In the genomic region with DNA sequence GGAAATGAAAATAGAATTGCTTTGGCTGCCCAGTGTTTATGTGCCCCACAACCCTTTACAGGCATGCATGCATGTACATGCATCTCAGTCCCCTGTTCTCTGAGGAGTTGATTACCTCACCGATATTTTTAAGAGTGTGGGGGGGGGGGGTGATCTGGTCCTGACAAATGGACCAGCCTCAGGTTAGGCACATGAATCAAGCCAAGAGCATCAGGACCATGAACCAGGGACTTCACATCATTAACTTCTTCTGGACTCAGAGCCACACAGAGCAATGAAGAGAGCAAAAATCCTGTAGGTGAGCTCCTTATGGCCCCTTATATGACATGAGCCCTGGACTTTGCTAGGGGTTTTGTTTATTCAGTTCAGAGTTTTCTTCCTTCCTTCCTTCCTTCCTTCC, we compare ENCODE assay signal across 25 mouse cellular contexts. TPM values are rescaled to one million over a fixed set of nuclear protein-coding genes. Genes with fewer than 3 reads are reported as not detected.
DNase-seq lines count a peak whose midpoint lies in the region; ATAC-seq and TF ChIP-seq lines count a peak whose summit lies in the region.
"Had no signal": no experiment of that assay in that cellular context is flagged by ENCODE, and none has a peak within 500 bp of the region (broad histone marks: within the 10 kb centered on the region; RNA-seq: fewer than 3 reads in every experiment).

No protein-coding gene starts in this region.

- H3K4me1 ChIP-seq in neural tube, embryonic 14.5 days (ENCODE audit: control insufficient read depth, insufficient read depth, low read length), result peaks cover 22% of the 10 kb centered on the region
- peaks cover 33% of the 10 kb centered on the region for H3K4me1 ChIP-seq in neural tube, embryonic 15.5 days
- peaks cover 9% of the 10 kb centered on the region; the same call in 1 of the 2 replicates for H3K4me1 ChIP-seq in small intestine, adult 2 months (ENCODE audit: control insufficient read depth, insufficient read depth, insufficient read length, low read length)
- peaks cover 28% of the 10 kb centered on the region for H3K4me1 ChIP-seq in kidney, embryonic 15.5 days

- no peak overlapping the region for H3K27ac ChIP-seq in neural tube, embryonic 14.5 days (ENCODE audit: low read depth, low read length)
- no peak overlapping the region for H3K27ac ChIP-seq in neural tube, embryonic 15.5 days (replicated peaks)
- peak overlapping the region; percentile 28; the same call in 1 of the 2 replicates for H3K27ac ChIP-seq in small intestine, adult 2 months (ENCODE audit: insufficient read depth, low read depth, low read length)
- H3K27ac ChIP-seq in kidney, embryonic 15.5 days, result no peak overlapping the region
- H3K27ac ChIP-seq: embryonic facial prominence, embryonic 12.5 days; forebrain, embryonic 13.5 days; forebrain, embryonic 15.5 days had no signal

- H3K9ac ChIP-seq in neural tube, embryonic 14.5 days (replicated peaks; ENCODE audit: low read depth, low read length), result no peak overlapping the region
- H3K9ac ChIP-seq in neural tube, embryonic 15.5 days (replicated peaks), result no peak overlapping the region
- no peak overlapping the region for H3K9ac ChIP-seq in kidney, embryonic 15.5 days
- H3K9ac ChIP-seq: embryonic facial prominence, embryonic 12.5 days; forebrain, embryonic 13.5 days; forebrain, embryonic 15.5 days had no signal

- no peaks in the 10 kb centered on the region for H3K9me3 ChIP-seq in neural tube, embryonic 14.5 days (ENCODE audit: control insufficient read depth, low read length)
- H3K9me3 ChIP-seq in neural tube, embryonic 15.5 days (replicated peaks), result no peaks in the 10 kb centered on the region
- H3K9me3 ChIP-seq in kidney, embryonic 15.5 days (replicated peaks), result no peaks in the 10 kb centered on the region
- H3K9me3 ChIP-seq: embryonic facial prominence, embryonic 12.5 days; forebrain, embryonic 13.5 days; forebrain, embryonic 15.5 days had no signal

- peak overlapping the region; percentile 16; the same call in 1 of the 2 replicates for H3K4me2 ChIP-seq in neural tube, embryonic 14.5 days (ENCODE audit: low read depth, low read length)
- peak overlapping the region; percentile 9; the same call in 1 of the 2 replicates for H3K4me2 ChIP-seq in neural tube, embryonic 15.5 days
- H3K4me2 ChIP-seq in kidney, embryonic 15.5 days, result no peak overlapping the region
- H3K4me2 ChIP-seq: embryonic facial prominence, embryonic 12.5 days; forebrain, embryonic 15.5 days had no signal

- no peak overlapping the region for H3K4me3 ChIP-seq in neural tube, embryonic 14.5 days (ENCODE audit: low read depth, low read length)
- H3K4me3 ChIP-seq in neural tube, embryonic 15.5 days (replicated peaks), result no peak overlapping the region
- no peak overlapping the region for H3K4me3 ChIP-seq in small intestine, adult 2 months (ENCODE audit: low read depth, low read length)
- H3K4me3 ChIP-seq in kidney, embryonic 15.5 days (replicated peaks), result no peak overlapping the region
- H3K4me3 ChIP-seq: embryonic facial prominence, embryonic 12.5 days; forebrain, embryonic 13.5 days; forebrain, embryonic 15.5 days had no signal

- no peak for TF ChIP-seq CTCF in small intestine, adult 2 months (IDR thresholded peaks at IDR 0.05; ENCODE audit: extremely low read depth, insufficient read length, insufficient replicate concordance, low read depth, low read length)

- no peak for TF ChIP-seq POLR2A in small intestine, adult 2 months (IDR thresholded peaks at IDR 0.05; ENCODE audit: low read depth, low read length)

- no peak for ATAC-seq in neural tube, embryonic 14.5 days (ENCODE audit: low read depth)
- ATAC-seq in neural tube, embryonic 15.5 days (ENCODE audit: low FRiP score), result no peak
- ATAC-seq in kidney, embryonic 15.5 days (replicated peaks; ENCODE audit: low FRiP score), result no peak
- ATAC-seq: CD4-positive, CD25-positive, alpha-beta regulatory T cell, adult 4 months; forebrain, embryonic 13.5 days; forebrain, embryonic 15.5 days had no signal

- peak; percentile 60 for DNase-seq in heart, adult 11 months
- DNase-seq in heart, adult 8-10 months (ENCODE audit: low spot score), result no peak
- DNase-seq in neural tube, embryonic 10.5 days (ENCODE audit: extremely low spot score, low spot score), result no peak
- no peak for DNase-seq in ovary, adult 18-20 months (ENCODE audit: low spot score)
- DNase-seq: adrenal gland, adult 2 months; adrenal gland, postnatal 10 days; adrenal gland, postnatal 25 days; B cell, adult 2 months; cerebellum, adult 11 months; cerebellum, adult 18-20 months; cerebellum, adult 8-10 months; cerebellum, adult 9-11 months; cerebellum, postnatal 14 days; cerebellum, postnatal 36 days; embryo, embryonic 11 days had no signal

- 84% methylated on average over 1 of the region's 1 CpGs for WGBS in neural tube, embryonic 14.5 days
- WGBS in neural tube, embryonic 15.5 days, result 92% methylated on average over 1 of the region's 1 CpGs
- 82% methylated on average over 1 of the region's 1 CpGs for WGBS in small intestine, adult 2 months
- 74% methylated on average over 1 of the region's 1 CpGs for WGBS in kidney, embryonic 15.5 days

- H3K36me3 ChIP-seq in neural tube, embryonic 14.5 days (ENCODE audit: control insufficient read depth, insufficient read depth, low read length), result no peaks in the 10 kb centered on the region
- H3K36me3 ChIP-seq in neural tube, embryonic 15.5 days, result no peaks in the 10 kb centered on the region
- H3K36me3 ChIP-seq in small intestine, adult 2 months (ENCODE audit: control insufficient read depth, insufficient read depth, low read length), result no peaks in the 10 kb centered on the region
- no peaks in the 10 kb centered on the region for H3K36me3 ChIP-seq in kidney, embryonic 15.5 days
- H3K36me3 ChIP-seq: embryonic facial prominence, embryonic 12.5 days; forebrain, embryonic 15.5 days; G1E had no signal

- H3K27me3 ChIP-seq in neural tube, embryonic 14.5 days (ENCODE audit: control insufficient read depth, insufficient read depth, low read length), result no peaks in the 10 kb centered on the region
- no peaks in the 10 kb centered on the region for H3K27me3 ChIP-seq in neural tube, embryonic 15.5 days (replicated peaks)
- H3K27me3 ChIP-seq in small intestine, adult 2 months (ENCODE audit: control insufficient read depth, insufficient read depth, low read length), result no peaks in the 10 kb centered on the region
- H3K27me3 ChIP-seq in kidney, embryonic 15.5 days, result no peaks in the 10 kb centered on the region
- H3K27me3 ChIP-seq: CH12.LX; embryonic facial prominence, embryonic 12.5 days; forebrain, embryonic 13.5 days; forebrain, embryonic 15.5 days had no signal

RNA-seq across cellular contexts. Expression of a gene that starts 2.1 kb away (rescaled TPM):
- total RNA-seq in heart, adult 8-10 months (2022), result 10 to 100 TPM in 3 of 4 experiments, 1 to 10 TPM in 1; 9.8 to 11.0 (median 10.7) TPM
- polyA plus RNA-seq in neural tube, embryonic 14.5 days (2014; fragmentation: Nextera tagmentation; extraction: Ambion mirVana), result 97.1 and 121 TPM in 2 replicates
- polyA plus RNA-seq in neural tube, embryonic 15.5 days (2015; fragmentation: Nextera tagmentation; extraction: Ambion mirVana), result 49.9 and 52.3 TPM in 2 replicates
- polyA plus RNA-seq in small intestine, adult 2 months (2012; rRNA removed), result 6.9 and 14.9 TPM in 2 replicates
- polyA plus RNA-seq in kidney, embryonic 15.5 days (2015; fragmentation: Nextera tagmentation; extraction: Ambion mirVana), result 55.4 and 60.1 TPM in 2 replicates
- polyA plus RNA-seq: CD4-positive, CD25-positive, alpha-beta regulatory T cell, adult 4 months; G1E had no signal
